Mouse (Mus musculus) thymus, postnatal 36 days (tissue): ENCODE results near the gene Trio.
A peak's percentile ranks its signal among the peaks of the same experiment; 100 is the strongest.

Experiments
- DNase-seq, 2 experiments: peaks; one replicate each; pipeline ENCODE4 v3.0.0; 2022; ENCODE audit warnings: mixed read lengths in 2 of 2

Trio gene

DNA sequence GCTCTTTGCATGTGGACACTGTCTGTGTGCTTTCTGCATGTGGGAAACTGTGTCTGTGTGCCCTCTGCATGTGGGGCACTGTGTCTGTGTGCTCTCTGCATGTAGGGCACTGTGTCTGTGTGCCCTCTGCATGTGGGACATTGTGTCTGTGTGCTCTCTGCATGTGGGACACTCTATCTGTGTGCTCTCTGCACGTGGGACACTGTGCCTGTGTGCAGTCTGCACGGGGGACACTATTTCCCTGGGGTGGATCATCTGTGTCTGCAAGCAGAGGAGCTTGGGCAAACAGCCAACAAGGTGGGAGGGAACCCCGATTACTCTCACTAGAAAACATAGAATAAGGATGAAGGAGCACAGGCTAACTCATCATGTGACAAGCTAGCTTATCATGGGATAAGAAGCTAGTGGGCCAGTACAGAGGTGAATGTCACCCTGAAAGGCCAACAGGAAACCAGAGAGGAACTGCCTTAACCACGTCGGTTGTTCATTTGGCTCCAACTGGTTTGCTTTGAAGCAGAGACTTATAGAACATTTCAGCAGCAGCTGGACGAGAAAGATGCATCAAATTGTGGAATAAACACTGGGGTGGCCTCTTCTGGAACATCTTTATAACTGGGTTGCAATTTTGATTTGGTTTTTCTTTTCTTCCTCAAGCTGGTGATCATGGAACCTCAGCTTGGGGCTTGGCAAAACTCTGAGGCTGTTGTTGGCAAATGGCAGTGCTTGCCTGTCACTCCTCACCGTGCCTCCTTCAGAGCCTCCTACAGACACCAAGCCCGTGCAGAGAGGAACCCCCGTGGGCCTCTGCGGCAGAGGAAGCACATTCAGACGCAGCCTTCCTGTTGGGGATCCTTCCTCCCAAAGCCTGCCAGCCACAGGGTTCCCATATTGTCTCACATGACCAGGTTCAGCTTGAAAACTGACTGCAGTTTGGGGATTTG, 323.3 kb downstream of the Trio start:
- DNase-seq, result peak; percentile 68 to 81

GRCm38 (mm10) chr15:27697632-27698031, 328.0 kb downstream of the Trio start:
- DNase-seq, result no peak

DNA sequence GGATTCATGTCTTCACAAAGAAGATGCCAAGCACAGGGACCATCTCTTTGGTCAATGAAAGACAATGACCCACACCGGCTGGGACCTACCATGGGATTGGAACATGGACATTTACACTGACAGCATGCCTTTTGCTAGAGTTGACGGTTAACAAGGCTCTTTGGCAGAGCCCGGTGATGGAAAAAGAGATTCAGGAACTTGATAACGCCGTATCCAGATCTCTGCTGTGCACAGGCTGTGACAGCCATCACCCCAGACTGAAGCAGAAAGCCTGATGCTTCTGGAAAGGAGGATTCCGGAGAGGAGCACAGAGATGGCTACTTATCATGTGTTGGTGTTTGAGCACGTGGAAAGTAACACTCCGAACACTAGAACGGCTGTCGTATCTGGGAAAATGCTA, 332.4 kb downstream of the Trio start:
- DNase-seq, result no peak

DNA sequence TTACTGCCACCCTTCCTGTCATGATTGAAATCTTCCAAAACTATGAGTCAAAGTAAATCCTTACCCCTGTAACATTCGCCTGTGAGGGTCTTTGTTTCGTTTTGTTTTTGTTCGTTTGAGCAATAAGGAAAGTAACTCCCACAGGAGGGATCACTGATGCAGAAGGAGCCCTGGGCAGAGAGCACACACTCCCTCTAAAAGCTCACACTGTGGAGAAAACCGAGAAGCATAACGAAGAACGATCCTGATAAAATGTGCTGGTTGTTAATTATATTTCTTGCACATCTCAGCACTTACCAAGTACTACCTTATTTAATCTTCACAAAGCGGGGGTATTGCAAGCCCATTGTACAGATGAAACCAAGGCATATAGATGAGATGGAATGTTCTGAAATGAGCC, 333.5 kb downstream of the Trio start:
- DNase-seq, result no peak

DNA sequence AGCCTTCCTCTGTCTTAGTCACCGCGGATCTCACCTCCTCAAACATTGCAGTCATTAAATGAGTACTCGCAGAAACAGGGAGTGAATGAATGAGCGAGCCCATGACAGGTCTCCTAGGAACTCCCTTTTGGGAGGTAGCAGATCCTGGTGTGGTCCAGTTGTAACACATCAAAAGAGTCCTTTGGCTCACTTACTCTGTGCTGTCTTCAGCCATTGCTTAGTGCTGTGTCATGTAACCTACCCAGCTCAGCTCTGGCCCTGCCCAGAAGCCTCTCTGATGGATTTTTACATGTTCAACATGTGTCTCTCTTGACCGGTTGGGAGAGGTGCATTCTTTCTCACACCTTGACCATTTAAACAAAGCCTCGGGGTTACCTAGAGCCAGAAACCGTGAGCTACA, 334.4 kb downstream of the Trio start:
- no peak for DNase-seq

GRCm38 (mm10) chr15:27688041-27688651, 337.5 kb downstream of the Trio start:
- no peak for DNase-seq

DNA sequence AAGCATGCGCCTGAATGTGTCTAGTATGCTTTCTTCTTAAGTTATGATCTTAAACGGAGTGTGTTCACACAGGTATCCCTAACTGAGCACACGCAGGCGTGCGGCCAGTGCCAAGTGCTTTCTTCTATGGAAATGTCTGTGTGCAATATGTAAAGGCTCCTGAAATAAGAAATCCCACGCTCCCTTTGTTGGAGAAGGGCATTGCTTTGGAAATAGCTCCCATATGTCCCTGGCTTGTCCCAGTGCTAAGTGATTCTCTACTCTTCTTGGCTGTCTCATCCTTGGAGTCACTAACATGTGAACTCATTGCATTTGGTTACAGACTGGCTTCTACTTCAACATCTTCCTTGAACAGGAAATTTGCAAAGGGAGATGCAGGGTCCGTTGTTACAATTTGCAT, 340.8 kb downstream of the Trio start:
- no peak for DNase-seq

DNA sequence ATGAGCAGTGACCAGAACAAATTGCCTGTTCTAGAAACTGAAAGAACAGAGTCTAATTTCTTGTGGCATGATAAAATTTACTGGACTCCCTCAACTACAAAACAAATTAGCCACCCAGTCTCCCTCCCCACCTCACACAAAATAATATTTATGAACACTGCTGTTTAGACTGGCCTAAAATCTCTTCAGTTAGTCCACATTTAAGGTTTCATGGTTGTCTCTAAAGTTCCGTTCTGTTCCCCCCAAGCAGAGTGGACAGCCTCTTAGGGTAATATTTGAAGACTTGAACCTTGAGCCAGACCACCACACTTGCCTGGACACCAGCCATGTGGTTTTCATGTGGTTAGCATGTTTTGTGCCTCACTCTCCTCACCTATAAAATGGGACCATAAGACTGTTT, 342.4 kb downstream of the Trio start:
- no peak for DNase-seq

- no peak for DNase-seq
These were observed 343.0 kb downstream of the Trio start for GRCm38 (mm10) chr15:27682619-27683018.

DNA sequence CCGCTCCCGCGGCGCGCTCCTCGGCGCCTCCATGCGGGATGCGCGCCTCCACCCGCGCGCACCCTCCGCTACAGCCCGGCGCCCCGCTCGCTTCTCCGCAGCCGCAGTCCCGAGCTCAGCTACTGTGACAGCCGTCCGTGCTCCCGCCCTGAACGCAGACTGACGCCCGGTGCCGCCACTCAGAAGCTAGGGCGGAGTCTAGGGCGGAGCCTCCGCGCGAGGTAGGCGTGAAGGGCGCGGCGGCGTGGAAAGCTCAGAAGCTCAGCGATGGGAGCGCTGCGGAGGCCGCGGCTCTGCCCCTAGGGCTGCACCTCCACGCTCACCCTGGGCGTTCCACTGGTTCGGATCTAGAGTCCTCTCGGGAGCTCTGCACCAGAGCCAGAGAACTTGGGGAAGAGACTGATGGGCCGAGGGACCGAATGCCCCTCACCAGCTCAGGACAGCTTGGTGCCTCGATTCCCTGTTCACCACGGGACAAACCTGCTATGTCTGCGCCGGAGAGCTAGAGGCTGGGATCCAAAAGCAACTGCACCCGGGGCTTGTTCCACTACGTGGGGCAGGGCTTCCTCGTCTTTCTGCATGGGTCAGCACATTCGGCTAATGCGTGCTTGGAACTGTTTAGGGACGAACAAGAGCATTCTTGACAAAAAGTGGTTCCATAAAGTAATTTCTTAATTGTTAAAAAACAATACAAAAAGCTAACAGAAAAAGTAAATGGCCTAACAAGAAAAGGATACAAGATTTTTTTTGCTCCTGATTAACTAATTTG, 344.0 kb downstream of the Trio start, which contains the start of gene Otulinl:
Otulinl (minus strand) TSS at position 161 of the 769 bp plus-strand sequence.
- DNase-seq, result peak; percentile 98 to 99

DNA sequence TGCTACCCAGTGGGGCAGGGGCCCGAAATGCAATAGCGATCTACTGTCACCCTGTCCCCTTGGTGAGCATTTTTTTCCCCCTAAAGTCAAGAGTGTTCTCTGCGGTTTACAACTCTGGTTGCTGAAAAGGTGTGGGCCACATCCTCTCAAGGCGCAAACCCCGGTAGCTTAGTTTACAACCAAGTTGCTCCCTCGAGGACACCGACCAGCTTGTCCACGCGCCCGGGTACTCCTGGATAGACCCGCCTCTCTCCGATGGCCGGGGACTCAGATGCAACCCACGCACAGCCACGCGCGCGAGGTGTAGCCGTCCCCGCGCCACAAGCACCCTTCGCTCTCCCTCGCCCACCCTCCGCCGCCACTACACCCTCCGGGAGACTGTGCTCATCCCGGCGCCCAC, 344.7 kb downstream of the Trio start:
- DNase-seq, result peak in 1 of 2 experiments; percentile 62
